ENCODE assay signal across 8 mouse cellular contexts in the genomic region with DNA sequence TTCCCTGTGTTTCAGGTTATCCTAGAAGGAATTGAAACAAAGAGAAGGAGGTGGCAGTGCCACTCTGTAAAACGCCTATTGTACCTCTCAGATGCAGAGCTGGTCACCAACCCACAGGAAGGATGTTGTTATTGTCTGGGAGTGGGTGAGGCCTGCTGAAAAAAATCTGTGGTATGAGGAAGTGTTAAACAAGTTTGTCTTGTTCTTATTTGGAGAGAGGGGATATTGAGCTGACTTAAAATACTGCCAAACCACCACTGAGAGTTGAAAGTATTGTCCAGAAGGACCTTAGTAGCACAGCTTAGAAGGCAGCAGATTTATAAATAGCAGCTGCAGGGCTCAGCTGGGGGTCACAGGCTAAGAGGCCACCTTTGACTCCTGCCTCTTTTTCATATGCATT. TPM values are rescaled to one million over a fixed set of nuclear protein-coding genes. Genes with fewer than 3 reads are reported as not detected.
DNase-seq lines count a peak whose midpoint lies in the region; ATAC-seq lines count a peak whose summit lies in the region.

No protein-coding gene starts in this region.

- H3K36me3 ChIP-seq in kidney, embryonic 15.5 days = no peaks in the 10 kb centered on the region
- no peaks in the 10 kb centered on the region for H3K36me3 ChIP-seq in splenic B cell, adult 2 months (ENCODE audit: control insufficient read depth, insufficient read depth, low read length, poor library complexity, severe bottlenecking)

- WGBS in kidney, embryonic 15.5 days = 14% methylated on average over 1 of the region's 1 CpGs

- DNase-seq in kidney, adult 9 months = no peak
- peak; percentile 41 for DNase-seq in kidney, postnatal 10 days
- DNase-seq in splenic B cell, adult 2 months (ENCODE audit: low read depth, low spot score) = peak; percentile 43
- DNase-seq in frontal cortex, adult 2 months (ENCODE audit: extremely low spot score in 1 of 2, low spot score in 1 of 2) = no peak
- DNase-seq in adrenal gland, adult 2 months = no peak
- no peak for DNase-seq in adrenal gland, postnatal 36 days

- H3K27me3 ChIP-seq in kidney, embryonic 15.5 days = no peaks in the 10 kb centered on the region
- H3K27me3 ChIP-seq in splenic B cell, adult 2 months (ENCODE audit: control insufficient read depth, insufficient read depth, low read length, poor library complexity, severe bottlenecking) = no peaks in the 10 kb centered on the region

- no peak overlapping the region for H3K4me2 ChIP-seq in kidney, embryonic 15.5 days

- peak overlapping the region; percentile 75 for H3K27ac ChIP-seq in kidney, embryonic 15.5 days
- H3K27ac ChIP-seq in brown adipose tissue, adult 24 weeks (replicated peaks; ENCODE audit: low read depth, low read length) = peak overlapping the region; percentile 86

- H3K4me3 ChIP-seq in kidney, embryonic 15.5 days (replicated peaks) = no peak overlapping the region
- no peak overlapping the region for H3K4me3 ChIP-seq in brown adipose tissue, adult 24 weeks (ENCODE audit: insufficient read depth, low read depth, low read length)

- no peaks in the 10 kb centered on the region for H3K9me3 ChIP-seq in kidney, embryonic 15.5 days (replicated peaks)

- H3K9ac ChIP-seq in kidney, embryonic 15.5 days = no peak overlapping the region

- H3K4me1 ChIP-seq in kidney, embryonic 15.5 days = peaks cover 12% of the 10 kb centered on the region
- H3K4me1 ChIP-seq in brown adipose tissue, adult 24 weeks (ENCODE audit: control insufficient read depth, insufficient read depth, insufficient read length, low read length) = peaks cover 13% of the 10 kb centered on the region; the same call in 1 of the 2 replicates

- peak; percentile 73; the same call in 1 of the 2 replicates for ATAC-seq in kidney, embryonic 15.5 days (replicated peaks; ENCODE audit: low FRiP score)

RNA-seq across cellular contexts. Expression of gene Maml2, which starts 25.9 kb away (rescaled TPM):
- polyA plus RNA-seq in kidney, embryonic 15.5 days (2015; fragmentation: Nextera tagmentation; extraction: Ambion mirVana) = 10.5 and 11.4 TPM in 2 replicates
- 1.6 and 2.5 TPM in 2 replicates for polyA plus RNA-seq in brown adipose tissue, adult 24 weeks (2012; ENCODE audit: insufficient read depth, insufficient read length, missing spikeins)
- polyA plus RNA-seq in frontal cortex, adult 2 months (2012; rRNA removed) = 7.7 and 8.5 TPM in 2 replicates
- 1 to 10 TPM; 5.7 to 7.2 TPM for total RNA-seq in adrenal gland, adult 2 months (2021)
- 3.9 and 4.2 TPM in 2 replicates for polyA plus RNA-seq in adrenal gland, adult 2 months (2012; rRNA removed)
- total RNA-seq in adrenal gland, postnatal 36 days (2021) = 1 to 10 TPM; 5.9 to 7.4 TPM

Comparison
In these comparisons a context has a peak if more than half of its experiments do, and no peak if none do; other contexts are left out.
1. DNase-seq: peak in kidney, postnatal 10 days (single experiment) and splenic B cell, adult 2 months (single experiment); none in kidney, adult 9 months (single experiment), frontal cortex, adult 2 months (0 of 2), adrenal gland, adult 2 months (single experiment) and adrenal gland, postnatal 36 days (0 of 2).